Mouse (Mus musculus): ENCODE measurements around the gene Pgs1. TPM values are rescaled to one million over a fixed set of nuclear protein-coding genes. Genes with fewer than 3 reads are reported as not detected.

Gene Pgs1
- 10 to 100 TPM; 17.8 to 20.0 TPM for total RNA-seq (2021)

DNA sequence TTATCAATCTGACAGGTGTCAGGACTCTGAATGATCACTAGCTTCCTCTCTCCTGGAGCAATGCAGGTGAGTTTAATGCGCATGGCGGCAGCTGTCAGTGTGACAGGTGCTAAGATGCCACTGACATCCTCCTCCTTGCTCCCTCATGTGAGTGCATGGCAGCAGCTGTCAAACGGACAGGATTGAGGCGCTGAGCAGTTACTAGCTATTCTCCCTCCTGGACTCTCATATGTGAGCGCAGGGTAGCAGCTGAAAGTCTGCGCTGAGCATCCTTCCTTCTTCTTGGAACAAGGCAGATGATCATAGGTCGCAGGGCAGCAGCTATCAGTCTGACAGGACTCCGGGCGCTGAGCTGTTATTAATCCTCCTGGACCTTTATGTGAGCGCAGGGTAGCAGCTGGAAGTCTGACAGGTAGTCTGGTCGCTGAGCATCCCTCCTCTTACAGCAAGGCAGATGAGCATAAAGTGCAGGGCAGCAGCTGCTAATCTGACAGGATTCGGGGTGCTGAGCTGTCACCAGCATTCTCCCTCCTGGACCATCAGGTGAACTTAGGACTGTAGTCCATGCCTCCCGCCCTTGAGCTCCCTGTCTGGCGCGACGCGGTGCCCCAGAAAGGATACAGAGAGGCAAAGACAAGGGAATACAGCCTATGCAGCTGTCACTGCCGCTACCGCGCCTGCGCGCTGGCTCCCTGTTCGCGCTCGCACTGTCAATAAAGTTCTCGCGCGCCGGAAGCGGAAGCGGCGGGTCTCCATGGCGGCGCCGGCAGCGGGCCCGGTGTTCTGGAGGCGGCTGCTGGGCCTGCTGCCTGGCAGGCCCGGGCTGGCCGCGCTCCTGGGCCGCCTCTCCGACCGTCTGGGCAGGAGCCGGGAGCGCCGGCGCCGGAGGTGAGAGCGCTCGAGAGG lies at the start of gene Pgs1:
Gene Pgs1 (plus strand): TSS at position 167 of the 906 bp plus-strand sequence.
- DNase-seq = peak; percentile 93 to 94
- intact Hi-C loops (cut with DNase I) = no loop called here

DNA sequence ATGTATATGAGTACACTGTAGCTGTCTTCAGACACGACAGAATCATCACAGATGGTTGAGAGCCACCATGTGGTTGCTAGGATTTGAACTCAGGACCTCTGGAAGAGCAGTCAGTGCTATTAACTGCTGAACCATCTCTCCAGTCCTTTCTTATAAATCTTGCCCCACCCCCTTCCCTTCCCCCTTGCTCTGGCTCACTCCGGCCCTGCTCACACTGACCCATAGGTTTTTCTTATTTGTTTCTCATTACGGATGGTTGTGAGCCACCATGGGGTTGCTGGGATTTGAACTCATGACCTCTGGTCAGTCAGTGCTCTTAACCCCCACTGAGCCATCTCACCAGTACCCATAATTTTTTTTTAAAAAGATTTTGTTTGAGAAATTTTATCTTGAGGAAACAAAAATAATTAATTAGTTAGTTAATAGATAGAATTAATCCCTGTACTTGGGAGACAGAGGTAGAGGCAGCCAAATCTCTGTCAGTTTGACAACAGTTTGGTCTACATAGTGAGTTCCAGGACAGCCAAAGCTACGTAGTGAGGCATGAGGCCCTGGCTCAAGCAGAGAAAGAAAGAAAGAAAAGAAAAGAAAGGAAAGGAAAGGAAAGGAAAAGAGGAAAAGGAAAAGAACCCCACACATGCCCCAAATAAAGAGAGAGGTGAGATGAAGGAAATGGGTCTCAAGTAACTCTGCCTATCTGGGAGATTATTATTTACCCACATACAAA lies 46.9 kb upstream of the Pgs1 start:
- intact Hi-C loops (cut with DNase I) = no loop called here
- DNase-seq = no peak

DNA sequence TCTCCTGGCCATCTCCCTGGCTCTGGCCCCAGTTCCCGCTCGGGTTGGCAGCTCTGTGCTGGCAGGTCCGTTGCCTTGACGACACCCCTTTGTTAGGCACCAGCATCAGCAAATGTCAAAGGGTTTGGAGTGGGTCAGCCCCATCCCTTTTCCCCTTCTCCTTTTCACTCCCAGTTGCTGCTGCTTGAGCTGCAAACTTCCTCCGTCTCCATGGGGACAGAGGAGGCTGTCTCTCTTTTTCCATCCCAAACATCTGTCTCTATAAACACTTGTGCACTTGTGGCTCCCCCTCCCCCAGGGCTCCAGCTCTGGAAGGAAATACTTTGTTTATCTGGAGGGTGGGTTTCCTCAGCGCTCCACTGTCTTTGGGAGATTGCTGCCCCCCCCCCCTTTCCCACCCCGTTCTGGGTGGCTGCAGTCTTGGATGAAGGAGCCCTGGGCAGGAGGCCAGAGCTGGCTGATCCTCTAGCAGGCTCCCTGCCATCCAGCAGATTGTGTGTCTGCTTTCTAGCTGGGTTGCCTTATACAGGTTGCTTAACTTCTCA lies 46.3 kb upstream of the Pgs1 start:
- peak; percentile 86 to 87 for DNase-seq
- intact Hi-C loops (cut with DNase I) = no loop called here

GRCm38 (mm10) chr11:117940881-117941280 lies 45.2 kb upstream of the Pgs1 start:
- intact Hi-C loops (cut with DNase I) = no loop called here
- no peak for DNase-seq

GRCm38 (mm10) chr11:117941325-117941834 lies 44.7 kb upstream of the Pgs1 start:
- intact Hi-C loops (cut with DNase I) = no loop called here

DNA sequence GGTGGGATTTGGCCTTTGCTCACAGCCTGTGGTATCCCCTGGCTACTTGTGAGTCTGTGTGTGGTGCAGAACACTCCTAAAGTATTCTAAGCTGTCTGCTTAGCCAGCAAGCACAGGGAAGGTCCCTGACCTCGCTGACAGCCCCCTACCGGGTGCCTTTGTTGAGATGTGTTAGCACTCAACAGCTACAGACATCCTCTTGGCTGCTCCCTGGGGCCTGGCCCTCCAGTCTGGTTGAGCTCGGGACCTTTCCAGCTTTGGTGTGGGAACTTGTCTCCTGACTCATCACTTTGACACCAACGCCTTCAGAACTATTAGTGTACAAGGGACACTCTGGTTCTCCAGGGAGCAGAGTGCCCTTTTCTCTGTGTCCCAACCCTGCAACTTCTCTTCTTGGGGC lies 44.2 kb upstream of the Pgs1 start:
- intact Hi-C loops (cut with DNase I) = no loop called here
- DNase-seq = no peak

More at GRCm38 (mm10) chr11:117941325-117941834, 44.7 kb upstream of the Pgs1 start:
- no peak for DNase-seq

GRCm38 (mm10) chr11:117946195-117946979 lies 39.7 kb upstream of the Pgs1 start:
- intact Hi-C loops (cut with DNase I) = loop anchor here (5.0 kb wide), 1 partner anchor 34 kb away; no protein-coding TSS in a partner anchor
- DNase-seq = no peak

GRCm38 (mm10) chr11:117946996-117947419 lies 39.1 kb upstream of the Pgs1 start:
- DNase-seq = no peak
- intact Hi-C loops (cut with DNase I) = loop anchor here (5.0 kb wide), 1 partner anchor 35 kb away; no protein-coding TSS in a partner anchor

GRCm38 (mm10) chr11:117949392-117950091 lies 36.5 kb upstream of the Pgs1 start:
- DNase-seq = peak; percentile 87 to 90
- intact Hi-C loops (cut with DNase I) = loop anchor here (5.0 kb wide), 1 partner anchor 37 kb away; no protein-coding TSS in a partner anchor

- no peak for DNase-seq
- intact Hi-C loops (cut with DNase I) = no loop called here
Measured at GRCm38 (mm10) chr11:117951391-117951790, 34.7 kb upstream of the Pgs1 start.

DNA sequence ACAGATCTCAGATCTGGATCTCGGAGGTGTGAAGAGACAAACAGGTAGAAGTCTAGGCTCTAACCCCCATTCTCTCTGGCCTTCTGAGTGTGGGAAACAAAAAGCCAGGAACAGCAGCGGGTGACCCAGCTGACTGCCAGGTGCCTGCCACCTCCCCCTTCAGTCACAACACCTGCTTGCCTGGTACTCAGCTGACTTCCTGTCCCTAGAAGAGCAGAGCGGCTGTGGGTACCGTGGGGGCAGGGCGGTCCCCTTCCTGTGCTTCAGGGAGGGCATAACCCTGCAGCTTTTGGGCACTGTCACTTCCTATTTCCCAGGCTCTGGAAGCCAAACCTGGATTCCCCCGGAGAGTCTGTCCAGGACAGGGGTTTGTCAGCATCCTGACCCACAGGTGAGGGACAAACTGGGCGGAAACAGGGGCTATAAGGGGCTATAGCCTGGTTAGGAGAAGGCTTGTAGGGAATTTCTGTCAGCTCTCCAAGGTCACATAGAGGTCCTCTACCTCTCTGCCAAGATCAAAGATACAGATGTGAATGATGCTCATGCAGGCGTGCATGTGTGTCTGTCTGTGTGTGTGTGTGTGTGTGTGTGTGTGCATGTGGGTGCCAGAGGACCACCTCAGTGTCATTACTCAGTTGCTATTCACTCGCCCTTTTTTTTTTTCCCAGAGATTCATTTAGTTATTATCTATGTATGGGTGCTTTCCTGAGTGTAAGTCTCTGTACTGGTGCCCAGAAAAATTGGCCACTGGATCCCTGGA lies 33.7 kb upstream of the Pgs1 start:
- DNase-seq = no peak
- intact Hi-C loops (cut with DNase I) = no loop called here

- DNase-seq = no peak
- intact Hi-C loops (cut with DNase I) = no loop called here
Measured at GRCm38 (mm10) chr11:117954094-117954493, 32.0 kb upstream of the Pgs1 start.

- intact Hi-C loops (cut with DNase I) = no loop called here
- no peak for DNase-seq
Measured at GRCm38 (mm10) chr11:117954819-117955218, 31.3 kb upstream of the Pgs1 start.

GRCm38 (mm10) chr11:117955621-117956020 lies 30.5 kb upstream of the Pgs1 start:
- DNase-seq = no peak
- intact Hi-C loops (cut with DNase I) = no loop called here

DNA sequence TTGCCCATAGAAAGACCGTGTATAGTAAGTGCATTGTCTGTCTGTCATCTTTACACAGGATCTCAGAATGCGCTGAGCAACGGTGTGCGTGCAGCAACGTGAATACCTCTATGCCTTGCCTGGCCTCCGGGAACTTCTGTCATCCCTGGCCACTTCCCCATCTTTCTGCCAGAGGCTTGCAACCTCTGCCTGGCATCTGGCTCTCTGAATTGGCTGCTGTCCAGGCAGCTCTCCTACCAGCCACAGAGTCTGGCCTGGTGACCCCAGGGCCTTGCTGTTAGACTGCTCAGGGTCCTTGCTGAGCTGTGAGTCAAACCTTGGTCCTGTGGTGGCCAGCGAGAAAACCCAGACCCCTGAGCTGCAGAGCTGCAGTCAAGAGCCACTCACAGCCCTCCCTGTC lies 27.9 kb upstream of the Pgs1 start:
- intact Hi-C loops (cut with DNase I) = no loop called here
- no peak for DNase-seq

- DNase-seq = no peak
- intact Hi-C loops (cut with DNase I) = no loop called here
Measured at GRCm38 (mm10) chr11:117959166-117959565, 26.9 kb upstream of the Pgs1 start.

DNA sequence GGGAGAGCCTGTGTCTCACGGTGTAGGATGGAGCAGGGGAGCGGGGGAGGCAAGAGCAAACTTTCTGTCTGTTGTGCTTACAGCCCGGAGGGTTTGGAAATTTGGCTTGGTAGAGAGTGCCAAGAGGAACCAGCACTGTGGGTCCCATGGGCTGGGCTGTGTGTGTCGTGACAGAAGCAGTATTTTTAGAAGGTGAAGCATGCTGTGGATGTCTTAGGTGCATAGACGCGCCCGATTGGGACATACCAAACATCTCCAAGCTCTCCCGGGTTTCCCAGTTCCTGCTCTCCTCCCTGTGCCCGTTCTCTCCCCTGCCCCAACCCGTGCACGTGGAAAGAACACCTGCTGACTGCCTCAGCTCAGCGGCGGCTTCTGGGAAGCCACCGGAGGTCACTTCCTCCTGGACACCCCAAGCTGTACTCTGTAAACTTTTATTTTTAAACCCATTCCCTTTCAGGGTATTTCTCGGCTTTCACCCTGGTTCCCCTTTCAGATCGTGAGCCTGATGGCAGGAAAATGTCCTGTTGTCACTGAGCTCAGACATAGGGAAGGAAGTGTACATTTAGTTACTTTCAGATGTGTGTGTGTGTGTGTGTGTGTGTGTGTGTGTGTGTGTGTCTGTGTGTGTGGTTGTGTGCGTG lies 26.2 kb upstream of the Pgs1 start:
- intact Hi-C loops (cut with DNase I) = no loop called here
- peak in 1 of 2 experiments; percentile 59 for DNase-seq

DNA sequence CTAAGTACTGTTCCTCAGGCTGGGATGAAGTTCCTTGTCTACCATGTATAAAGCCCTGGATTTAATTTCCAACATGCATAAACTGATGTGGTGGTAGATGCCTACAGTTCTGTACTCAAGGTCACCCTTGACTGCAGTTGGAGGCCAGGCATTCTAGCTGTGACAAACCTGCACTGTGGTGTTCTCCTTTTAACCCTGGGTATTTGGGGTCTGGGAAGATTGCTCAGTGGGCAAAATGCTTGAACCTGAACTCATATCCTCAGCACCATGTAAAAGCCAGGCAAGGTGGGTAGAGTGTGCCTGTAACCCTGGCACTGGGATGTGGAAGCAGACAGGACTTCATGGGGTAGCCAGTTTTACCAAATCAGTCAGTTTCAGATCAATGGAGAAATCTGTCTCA lies 25.5 kb upstream of the Pgs1 start:
- intact Hi-C loops (cut with DNase I) = no loop called here
- DNase-seq = no peak
